Mouse (Mus musculus): ENCODE measurements around the gene Mprip.

Mprip gene

GRCm38 (mm10) chr11:59758191-59758985 is 97.3 kb downstream of the Mprip start:
- no peak for DNase-seq (ENCODE audit: low spot score in 2 of 2)

DNA sequence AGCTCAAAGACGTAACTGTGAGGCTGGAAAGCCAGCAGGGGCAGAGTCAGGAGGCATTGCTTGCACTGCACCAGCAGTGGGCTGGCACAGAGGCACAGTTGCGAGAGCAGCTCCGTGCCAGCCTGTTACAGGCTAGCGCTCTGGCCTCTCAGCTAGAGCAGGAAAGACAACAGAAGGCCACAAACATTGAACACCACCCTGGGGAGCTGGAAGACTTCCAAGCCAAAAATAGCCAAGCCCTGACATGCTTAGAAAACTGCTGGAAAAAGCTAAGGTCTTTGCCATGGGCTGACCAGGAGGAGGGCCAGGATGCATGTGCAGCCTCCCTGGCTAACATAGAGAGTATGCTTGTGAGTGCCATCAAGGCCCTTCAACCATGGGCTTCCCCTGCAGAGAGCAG is 98.1 kb downstream of the Mprip start:
- DNase-seq (ENCODE audit: low spot score in 2 of 2), result peak; percentile 49 to 59

DNA sequence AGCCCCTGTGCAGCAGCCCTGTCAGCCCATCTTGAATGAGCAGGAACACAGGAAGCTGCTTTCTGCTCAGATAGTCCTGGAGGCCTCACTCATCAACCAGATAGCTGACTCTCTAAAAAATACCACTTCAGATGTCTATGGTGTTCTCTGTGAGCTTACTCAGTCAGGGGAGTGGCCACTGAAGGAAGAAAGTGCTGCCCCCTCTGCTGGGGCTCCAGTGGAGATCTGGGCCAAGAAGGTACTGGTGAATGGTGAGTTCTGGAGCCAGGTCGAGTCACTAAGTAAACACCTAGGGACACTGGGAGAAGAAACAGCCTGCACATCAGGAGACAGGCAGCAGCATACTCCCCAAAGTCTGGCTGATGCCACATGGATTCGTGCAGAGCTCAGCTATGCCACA is 98.5 kb downstream of the Mprip start:
- no peak for DNase-seq (ENCODE audit: low spot score in 2 of 2)

DNA sequence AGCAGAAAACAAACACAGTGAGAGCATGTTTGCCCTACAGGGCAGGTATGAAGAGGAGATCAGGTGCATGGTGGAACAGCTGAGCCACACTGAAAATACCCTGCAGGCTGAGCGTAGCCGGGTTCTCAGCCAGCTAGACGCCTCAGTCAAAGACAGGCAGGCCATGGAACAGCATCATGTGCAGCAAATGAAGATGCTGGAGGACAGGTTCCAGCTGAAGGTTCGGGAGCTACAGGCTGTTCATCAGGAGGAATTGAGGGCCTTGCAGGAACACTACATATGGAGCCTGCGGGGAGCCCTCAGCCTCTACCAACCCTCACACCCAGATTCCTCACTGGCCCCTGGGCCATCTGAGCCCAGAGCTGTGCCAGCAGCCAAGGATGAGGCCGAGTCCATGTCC is 99.7 kb downstream of the Mprip start:
- DNase-seq (ENCODE audit: low spot score in 2 of 2), result no peak

GRCm38 (mm10) chr11:59769307-59769706 is 108.2 kb downstream of the Mprip start:
- no peak for DNase-seq (ENCODE audit: low spot score in 2 of 2)

- DNase-seq (ENCODE audit: low spot score in 2 of 2), result no peak
Observed at GRCm38 (mm10) chr11:59769738-59770137, 108.6 kb downstream of the Mprip start.

GRCm38 (mm10) chr11:59770753-59771152 is 109.6 kb downstream of the Mprip start:
- no peak for DNase-seq (ENCODE audit: low spot score in 2 of 2)

GRCm38 (mm10) chr11:59772291-59772690 is 111.2 kb downstream of the Mprip start:
- DNase-seq (ENCODE audit: low spot score in 2 of 2), result no peak

- DNase-seq (ENCODE audit: low spot score in 2 of 2), result no peak
Observed at GRCm38 (mm10) chr11:59772902-59773301, 111.8 kb downstream of the Mprip start.

DNA sequence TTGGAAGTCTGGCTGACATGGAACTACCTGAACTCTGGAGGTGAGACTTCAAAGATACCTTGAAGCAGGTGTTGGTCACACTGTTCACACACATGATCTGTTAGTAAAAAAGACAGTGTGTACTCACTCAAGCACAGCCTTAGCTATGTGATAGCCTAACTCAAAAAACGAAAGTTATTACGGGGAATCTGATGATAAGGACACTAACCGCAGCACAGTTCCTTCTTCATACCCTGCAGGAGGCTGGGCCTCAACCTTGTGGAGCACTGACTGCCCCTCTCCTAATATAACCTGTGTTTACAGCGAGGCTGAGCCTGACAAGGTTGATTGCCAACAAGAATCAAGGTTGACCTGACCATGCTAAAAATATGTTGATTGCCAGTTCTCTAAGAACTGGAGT is 113.4 kb downstream of the Mprip start:
- DNase-seq (ENCODE audit: low spot score in 2 of 2), result no peak

GRCm38 (mm10) chr11:59775435-59776148 is 114.5 kb downstream of the Mprip start:
- no peak for DNase-seq (ENCODE audit: low spot score in 2 of 2)

GRCm38 (mm10) chr11:59777259-59777658 is 116.2 kb downstream of the Mprip start:
- DNase-seq (ENCODE audit: low spot score in 2 of 2), result no peak

DNA sequence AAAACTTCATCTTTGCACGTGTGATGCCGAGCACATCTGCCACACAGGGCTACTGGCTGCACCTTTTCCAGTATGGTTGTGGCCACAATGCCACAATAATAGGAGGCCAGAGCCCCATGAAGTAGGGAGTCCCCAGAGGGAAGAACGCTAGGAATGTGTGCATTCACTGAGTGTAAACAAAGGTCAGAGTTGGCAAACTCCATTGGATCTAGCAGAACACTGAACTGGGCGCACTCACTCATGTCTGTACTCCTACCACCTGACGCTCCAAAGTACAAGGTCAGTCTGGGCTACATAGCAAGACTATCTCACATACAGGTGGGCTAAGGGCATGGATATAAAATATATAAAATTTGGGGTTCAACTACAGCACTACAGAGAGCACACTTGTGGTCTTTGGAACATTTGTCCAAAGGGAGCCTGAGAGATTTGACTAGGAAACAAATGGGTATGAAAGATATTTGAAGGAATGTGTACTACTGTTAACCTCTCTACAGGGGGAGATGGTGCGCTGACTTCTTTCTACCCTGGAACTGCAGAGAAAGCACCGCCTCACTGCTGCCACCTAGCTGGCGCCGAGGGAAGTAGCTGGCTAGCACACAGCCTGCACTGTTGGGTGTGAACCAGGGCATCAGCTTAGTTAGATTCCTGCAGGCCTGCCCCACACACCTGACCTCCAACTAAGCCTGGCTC is 117.2 kb downstream of the Mprip start:
- DNase-seq (ENCODE audit: low spot score in 2 of 2), result peak in 1 of 2 experiments; percentile 52

DNA sequence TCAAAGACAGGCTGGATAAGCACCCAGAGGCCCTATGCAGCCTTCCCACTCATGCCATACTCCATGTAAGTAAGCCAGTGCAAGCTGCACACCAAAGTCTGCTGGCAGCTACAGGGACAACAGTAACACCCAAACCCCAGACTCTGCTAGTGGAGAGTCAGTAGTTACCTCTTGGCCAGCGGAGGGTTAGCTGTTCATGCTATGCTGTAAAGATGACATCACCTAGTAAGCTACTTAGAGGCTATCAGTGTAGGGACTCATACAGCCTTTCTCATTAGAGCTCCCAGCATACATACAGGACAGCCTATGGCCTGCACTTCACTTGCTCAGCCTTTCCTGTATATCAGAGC is 117.7 kb downstream of the Mprip start:
- DNase-seq (ENCODE audit: low spot score in 2 of 2), result no peak

- no peak for DNase-seq (ENCODE audit: low spot score in 2 of 2)
Observed at GRCm38 (mm10) chr11:59779406-59779805, 118.3 kb downstream of the Mprip start.

GRCm38 (mm10) chr11:59780241-59780640 is 119.1 kb downstream of the Mprip start:
- DNase-seq (ENCODE audit: low spot score in 2 of 2), result no peak

DNA sequence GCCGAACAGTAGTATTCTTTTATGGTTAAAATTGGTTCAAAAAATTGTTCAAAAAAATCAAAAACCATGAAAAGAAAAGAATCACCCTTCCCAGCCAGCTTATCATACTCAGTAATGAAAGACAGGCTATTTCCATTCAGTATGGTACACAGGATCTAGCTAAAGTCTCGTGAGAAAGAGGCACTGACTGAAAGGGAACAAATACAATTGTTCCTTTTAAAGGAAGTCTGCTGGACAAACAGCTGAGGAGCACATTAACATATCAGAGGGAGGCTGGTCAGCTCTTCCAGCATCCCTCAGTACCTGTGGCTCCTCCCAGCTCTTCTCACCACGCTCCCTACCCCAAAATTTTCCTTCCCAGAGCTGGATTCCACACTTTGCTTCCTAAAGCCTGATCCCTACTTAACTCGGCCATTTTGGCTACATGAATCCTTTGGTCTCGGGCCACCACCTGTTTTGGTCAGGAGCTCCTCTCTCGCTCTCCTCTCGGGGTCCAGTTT is 121.0 kb downstream of the Mprip start:
- no peak for DNase-seq (ENCODE audit: low spot score in 2 of 2)

DNA sequence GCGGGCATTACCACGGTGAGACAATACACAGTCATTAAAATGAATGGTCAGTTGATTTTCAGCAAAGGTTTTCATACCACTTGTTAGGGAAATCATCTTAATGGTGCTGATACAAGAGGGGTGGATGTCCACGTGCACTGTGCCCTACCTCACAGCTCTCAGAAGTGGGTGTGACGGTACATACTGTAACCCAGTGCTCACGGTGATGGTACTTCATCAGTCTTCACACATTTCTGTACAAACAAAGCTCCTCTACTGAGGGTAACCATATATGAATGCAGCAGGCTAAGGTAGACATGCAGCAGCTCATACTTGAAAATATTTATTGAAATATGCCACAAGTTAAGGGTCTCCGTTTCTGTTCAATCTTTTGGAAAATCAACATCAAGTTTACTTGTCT is 122.5 kb downstream of the Mprip start:
- no peak for DNase-seq (ENCODE audit: low spot score in 2 of 2)

DNA sequence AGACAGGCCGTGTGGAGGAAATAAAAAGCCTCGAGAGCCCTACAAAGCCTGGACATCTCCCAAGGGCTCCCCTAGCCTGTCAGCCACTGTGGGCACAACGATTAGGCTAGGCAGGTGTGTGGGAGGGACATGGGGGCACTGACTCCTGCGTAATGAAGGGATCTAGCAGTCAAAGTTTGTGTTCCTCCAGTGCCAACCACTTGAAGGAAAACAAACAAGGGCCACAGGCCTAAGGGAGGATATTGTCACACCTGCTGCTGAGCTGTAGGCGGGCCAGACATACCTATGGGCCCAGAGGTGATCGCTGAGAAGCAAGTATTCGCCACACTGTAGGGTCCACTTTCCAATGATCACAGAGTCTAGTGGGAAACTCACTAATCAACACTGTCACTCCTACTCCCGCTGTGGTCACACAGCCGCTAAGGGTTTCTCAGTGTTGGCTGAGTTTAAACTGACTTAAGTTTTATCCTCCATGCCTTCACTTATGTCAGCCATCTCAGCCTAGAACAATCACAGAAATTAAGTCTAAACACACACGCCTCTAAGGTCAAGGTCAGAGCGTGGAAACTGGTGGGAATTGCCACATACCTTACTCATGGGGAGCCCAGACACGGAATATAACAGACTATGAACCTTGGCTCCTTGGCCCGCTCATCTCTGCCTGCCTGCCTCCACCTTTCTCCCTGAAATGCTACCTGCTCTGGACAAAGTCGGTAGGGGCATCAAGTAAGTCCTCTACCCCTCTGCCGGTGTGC is 125.5 kb downstream of the Mprip start:
- no peak for DNase-seq (ENCODE audit: low spot score in 2 of 2)

GRCm38 (mm10) chr11:59787199-59787781 is 126.2 kb downstream of the Mprip start, which contains the start of gene Pld6:
Pld6 (minus strand) TSS chr11:59787645.
- DNase-seq (ENCODE audit: low spot score in 2 of 2), result peak in 1 of 2 experiments; percentile 22

DNA sequence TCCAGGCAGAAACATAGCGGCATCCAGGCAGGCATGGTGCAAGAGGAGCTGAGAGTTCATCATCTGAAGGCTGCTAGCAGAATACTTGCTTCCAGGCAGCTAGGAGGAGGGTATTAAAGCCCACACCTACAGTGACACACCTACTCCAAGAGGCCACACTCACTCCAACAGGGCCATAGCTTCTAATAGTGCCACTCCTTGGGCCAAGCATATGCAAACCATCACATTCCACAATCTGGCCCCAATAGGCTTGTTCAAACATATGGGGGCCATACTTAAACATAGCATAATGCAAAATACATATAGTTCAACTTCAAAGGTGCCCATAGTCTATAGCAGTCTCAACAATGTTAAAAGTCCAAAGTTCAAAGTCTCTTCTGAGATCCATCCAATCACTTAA is 128.2 kb downstream of the Mprip start:
- no peak for DNase-seq (ENCODE audit: low spot score in 2 of 2)

Measured in left cerebral cortex, adult 9 months (tissue).